8 mouse cellular contexts compared by ENCODE assay signal in genomic region chr5:149245965-149246470, GRCm38 (mm10). TPM values are rescaled to one million over a fixed set of nuclear protein-coding genes. Genes with fewer than 3 reads are reported as not detected.
A peak's percentile ranks its signal among the peaks of the same experiment; 100 is the strongest.
DNase-seq lines count a peak whose midpoint lies in the region; ATAC-seq lines count a peak whose summit lies in the region.

No protein-coding gene starts in this region.

- peak; percentile 39 to 50 for DNase-seq in adrenal gland, postnatal 36 days
- peak; percentile 85 for DNase-seq in induced T-regulatory cell, adult 2 months (ENCODE audit: low read depth)
- DNase-seq in natural killer cell, adult 2 months (ENCODE audit: low spot score in 2 of 2) = peak; percentile 78 to 86
- no peak for DNase-seq in left cerebral cortex, adult 9 months (ENCODE audit: low spot score in 2 of 2)
- DNase-seq in left cerebral cortex, adult 11 months (ENCODE audit: low spot score) = no peak

- no peak overlapping the region for H3K4me3 ChIP-seq in forebrain, embryonic 16.5 days (replicated peaks; ENCODE audit: low read length)
- peak overlapping the region; percentile 51 for H3K4me3 ChIP-seq in liver, embryonic 16.5 days (ENCODE audit: low read depth, low read length)

- peak overlapping the region; percentile 28 for H3K4me2 ChIP-seq in forebrain, embryonic 16.5 days (ENCODE audit: low read length)
- peak overlapping the region; percentile 76 for H3K4me2 ChIP-seq in liver, embryonic 16.5 days (ENCODE audit: low read depth, low read length)

- H3K9ac ChIP-seq in forebrain, embryonic 16.5 days (replicated peaks; ENCODE audit: low read depth, low read length) = no peak overlapping the region
- H3K9ac ChIP-seq in liver, embryonic 16.5 days (ENCODE audit: low read depth, low read length) = peak overlapping the region; percentile 62

- peaks cover 3% of the 10 kb centered on the region for H3K4me1 ChIP-seq in forebrain, embryonic 16.5 days (replicated peaks; ENCODE audit: control insufficient read depth, insufficient read depth, low read length)
- H3K4me1 ChIP-seq in liver, embryonic 16.5 days (ENCODE audit: control insufficient read depth, low read depth, low read length) = peaks cover 28% of the 10 kb centered on the region

- H3K27ac ChIP-seq in forebrain, embryonic 16.5 days (ENCODE audit: low read length) = peak overlapping the region; percentile 28; the same call in 1 of the 2 replicates
- H3K27ac ChIP-seq in liver, embryonic 16.5 days (ENCODE audit: low read length) = peak overlapping the region; percentile 61

- H3K27me3 ChIP-seq in forebrain, embryonic 16.5 days (replicated peaks; ENCODE audit: control insufficient read depth, insufficient read depth, low read length) = no peaks in the 10 kb centered on the region
- H3K27me3 ChIP-seq in liver, embryonic 16.5 days (ENCODE audit: control insufficient read depth, insufficient read depth, low read depth, low read length) = no peaks in the 10 kb centered on the region

- H3K9me3 ChIP-seq in forebrain, embryonic 16.5 days (ENCODE audit: control insufficient read depth, low read length) = peaks cover 5% of the 10 kb centered on the region; the same call in 1 of the 2 replicates
- H3K9me3 ChIP-seq in liver, embryonic 16.5 days (replicated peaks; ENCODE audit: control insufficient read depth, low read length) = no peaks in the 10 kb centered on the region

- H3K36me3 ChIP-seq in forebrain, embryonic 16.5 days (ENCODE audit: control insufficient read depth, insufficient read depth) = no peaks in the 10 kb centered on the region
- no peaks in the 10 kb centered on the region for H3K36me3 ChIP-seq in liver, embryonic 16.5 days (ENCODE audit: control insufficient read depth, insufficient read depth)

- 37% methylated on average over 16 of the region's 16 CpGs for WGBS in forebrain, embryonic 16.5 days
- 2% methylated on average over 16 of the region's 16 CpGs for WGBS in liver, embryonic 16.5 days (ENCODE audit: insufficient replicate concordance)

- peak; percentile 98 for ATAC-seq in CD4-positive, CD25-positive, alpha-beta regulatory T cell, adult 4 months
- ATAC-seq in forebrain, embryonic 16.5 days = peak; percentile 61; the same call in 1 of the 2 replicates
- peak; percentile 94 for ATAC-seq in liver, embryonic 16.5 days (ENCODE audit: low read depth)

RNA-seq across cellular contexts. Expression of gene Alox5ap, which starts 18.5 kb away (rescaled TPM):
- polyA plus RNA-seq in CD4-positive, CD25-positive, alpha-beta regulatory T cell, adult 4 months (2017; shearing (Covaris generic)) = 1 to 10 TPM; 2.1 to 2.5 TPM
- 10 to 100 TPM; 15.1 to 15.8 TPM for total RNA-seq in adrenal gland, postnatal 36 days (2021)
- 8.7 and 11.6 TPM in 2 replicates for polyA plus RNA-seq in forebrain, embryonic 16.5 days (2015; fragmentation: Nextera tagmentation; extraction: Ambion mirVana)
- polyA plus RNA-seq in liver, embryonic 16.5 days (2015; fragmentation: Nextera tagmentation; extraction: Ambion mirVana) = 47.5 and 49.0 TPM in 2 replicates

Comparison
In these comparisons a context has a peak if more than half of its experiments do, and no peak if none do; other contexts are left out.
1. DNase-seq: peak in adrenal gland, postnatal 36 days (2 of 2), induced T-regulatory cell, adult 2 months (single experiment) and natural killer cell, adult 2 months (2 of 2); none in left cerebral cortex, adult 9 months (0 of 2) and left cerebral cortex, adult 11 months (single experiment).
2. Peak in every context shown above with its lines, with median percentiles within 50 percentile points of each other: ATAC-seq.